Mouse (Mus musculus) hindbrain, embryonic 14.5 days (tissue): ENCODE data around the gene Kirrel3. TPM values are rescaled to one million over a fixed set of nuclear protein-coding genes. Genes with fewer than 3 reads are reported as not detected.

Experiments
- ATAC-seq: fragments of 200-750 bp; cut with Nextera tagmentation; 2 replicates; pipeline ENCODE4 v1.8.0; 2017; ENCODE audit warnings: moderate number of reproducible peaks, mild to moderate bottlenecking, moderate TSS enrichment, moderate library complexity; ENCODE audit not compliant: low FRiP score
- DNase-seq: peaks from one replicate; pipeline ENCODE4 v3.0.0-alpha.2; 2015; ENCODE audit warnings: low spot score
- H3K27ac ChIP-seq: fragments of 300-500 bp; sonication (generic); 2 replicates; pipeline ENCODE4 v1.5.1; 2014; ENCODE audit warnings: mild to moderate bottlenecking, moderate library complexity
- H3K27me3 ChIP-seq: fragments of 300-500 bp; sonication (generic); 2 replicates; pipeline ENCODE4 v1.6.1; 2014; ENCODE audit warnings: mild to moderate bottlenecking, low read length, mixed read lengths; ENCODE audit not compliant: control insufficient read depth, insufficient read depth
- H3K36me3 ChIP-seq: fragments of 300-500 bp; sonication (generic); replicated peaks from 2 replicates; pipeline ENCODE4 v1.6.1; 2014; ENCODE audit not compliant: control insufficient read depth, insufficient read depth
- H3K4me1 ChIP-seq: fragments of 300-500 bp; sonication (generic); replicated peaks from 2 replicates; pipeline ENCODE4 v1.6.1; 2014; ENCODE audit warnings: antibody characterized with exemption, low read length, mixed read lengths; ENCODE audit not compliant: control insufficient read depth, insufficient read depth
- H3K4me2 ChIP-seq: fragments of 300-500 bp; sonication (generic); replicated peaks from 2 replicates; pipeline ENCODE4 v1.6.1; 2014; ENCODE audit warnings: mild to moderate bottlenecking, moderate library complexity
- H3K4me3 ChIP-seq: fragments of 300-500 bp; sonication (generic); replicated peaks from 2 replicates; pipeline ENCODE4 v1.5.1; 2014; ENCODE audit warnings: mild to moderate bottlenecking, low read length
- H3K9ac ChIP-seq: fragments of 300-500 bp; sonication (generic); 2 replicates; pipeline ENCODE4 v1.6.1; 2014
- H3K9me3 ChIP-seq: fragments of 300-500 bp; sonication (generic); 2 replicates; pipeline ENCODE4 v1.6.1; 2016; ENCODE audit warnings: low read length; ENCODE audit not compliant: control insufficient read depth
- WGBS: fragments of 180-500 bp; shearing (Covaris S2); extraction: QIAGEN DNeasy Blood & Tissue Kit; methylation state at CpG from one replicate; pipeline ENCODE4 v1.1.7; 2014; 5-methylcytosine and 5-hydroxymethylcytosine counted together
- polyA plus RNA-seq: library from polyadenylated mRNA; unstranded; fragments of >200 nt; fragmentation: Nextera tagmentation; extraction: Ambion mirVana; gene quantifications from 2 replicates; pipeline ENCODE4 v1.2.1, GENCODE M21; 2014

Gene Kirrel3
- polyA plus RNA-seq, 1 experiment from 2014 or later: 38.8 TPM

DNA sequence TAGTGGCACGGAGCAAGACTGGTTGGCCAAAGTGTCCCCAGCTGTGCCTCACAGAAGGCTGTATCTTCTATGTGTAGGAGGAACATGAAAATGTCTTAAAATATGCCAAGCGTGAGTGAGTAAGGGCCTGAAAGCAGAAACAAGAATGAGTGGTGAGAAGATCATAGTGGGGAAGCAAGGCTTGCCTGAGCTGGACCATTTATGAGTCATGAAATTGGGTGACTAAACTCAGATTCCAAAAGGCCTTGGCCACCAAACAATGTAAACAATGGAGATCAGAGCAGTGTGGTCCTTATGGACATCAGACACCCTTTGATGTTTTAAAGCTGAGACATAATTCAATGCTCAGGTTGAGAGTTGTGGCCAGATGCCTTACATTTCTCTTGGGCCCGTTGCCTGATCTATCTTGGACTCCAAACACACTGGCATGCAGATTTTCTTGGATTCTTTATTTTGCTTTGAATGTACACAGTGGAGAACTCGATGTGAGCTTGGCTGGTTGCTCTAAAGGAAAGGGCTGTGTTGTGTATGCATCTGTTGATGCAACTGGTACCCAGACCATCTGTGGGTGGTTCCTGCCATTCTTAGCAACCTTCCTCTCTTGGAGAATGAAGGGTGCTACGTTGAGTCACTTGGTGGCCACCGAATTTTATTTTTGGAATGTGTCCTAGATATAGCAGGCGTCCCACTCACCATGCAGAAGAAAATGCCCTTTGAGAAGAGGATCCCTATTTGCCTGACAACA, 53.1 kb downstream of the Kirrel3 start:
- DNase-seq: no peak
- no peaks in the 10 kb centered on the region for H3K27me3 ChIP-seq
- no peak overlapping the region for H3K9ac ChIP-seq
- 79% methylated on average over 7 of the region's 7 CpGs for WGBS
- no peaks in the 10 kb centered on the region for H3K36me3 ChIP-seq
- H3K4me2 ChIP-seq: no peak overlapping the region
- H3K4me1 ChIP-seq: no peaks in the 10 kb centered on the region; the same call in 1 of the 2 replicates
- H3K4me3 ChIP-seq: no peak overlapping the region
- no peak for ATAC-seq
- H3K27ac ChIP-seq: no peak overlapping the region
- H3K9me3 ChIP-seq: no peaks in the 10 kb centered on the region

DNA sequence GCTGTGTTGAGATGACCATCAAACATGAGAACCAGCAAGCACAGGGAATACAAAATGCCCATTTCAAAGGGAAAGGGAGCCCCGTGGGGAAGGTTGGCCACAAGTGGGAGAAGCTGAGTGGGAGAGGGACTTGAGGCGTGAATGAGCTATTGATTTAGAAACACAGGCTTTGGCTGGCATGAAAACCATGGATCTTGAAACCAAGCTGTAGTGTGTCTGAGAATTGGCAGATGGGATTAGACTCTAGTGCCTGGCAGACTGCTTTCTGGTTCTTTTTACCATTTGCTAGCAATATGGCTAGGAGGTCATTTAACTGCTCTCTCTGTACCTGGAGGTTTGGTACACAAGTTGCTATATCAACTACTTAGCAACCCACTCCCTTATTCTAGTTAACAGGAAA, 56.2 kb downstream of the Kirrel3 start:
- DNase-seq (no peak), ATAC-seq (no peak)
- no peak overlapping the region for H3K4me3 ChIP-seq
- no peaks in the 10 kb centered on the region for H3K9me3 ChIP-seq
- no peak overlapping the region for H3K27ac ChIP-seq
- no peaks in the 10 kb centered on the region for H3K27me3 ChIP-seq
- H3K4me1 ChIP-seq: no peaks in the 10 kb centered on the region
- 72% methylated on average over 2 of the region's 2 CpGs for WGBS
- H3K9ac ChIP-seq: no peak overlapping the region
- H3K4me2 ChIP-seq: no peak overlapping the region
- no peaks in the 10 kb centered on the region for H3K36me3 ChIP-seq

DNA sequence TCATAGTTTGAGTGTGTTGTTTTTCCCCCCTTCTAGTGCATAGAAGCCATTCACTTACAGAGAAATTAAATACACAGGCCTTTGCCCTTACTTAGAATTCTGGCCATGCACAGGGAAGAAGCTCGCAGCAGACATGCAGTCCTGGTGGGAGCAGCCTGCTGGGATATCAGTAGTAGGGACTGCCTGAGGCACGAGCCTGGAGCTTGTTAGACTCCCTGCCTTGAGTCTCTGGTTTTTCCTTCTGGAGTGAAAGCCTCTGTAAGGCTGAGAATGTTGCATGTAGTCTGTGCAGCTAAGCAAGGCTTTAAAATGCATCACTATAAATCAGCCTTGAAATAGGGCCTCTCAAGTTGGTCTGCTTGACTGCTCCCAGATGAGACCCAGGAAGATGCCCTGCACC, 70.0 kb downstream of the Kirrel3 start:
- Histone ChIP-seq H3K4me1 (peaks cover 48% of the 10 kb centered on the region), H3K9ac (no peak overlapping the region), H3K4me3 (no peak overlapping the region), H3K36me3 (no peaks in the 10 kb centered on the region), H3K4me2 (no peak overlapping the region), H3K27ac (no peak overlapping the region), H3K9me3 (no peaks in the 10 kb centered on the region), H3K27me3 (no peaks in the 10 kb centered on the region)
- ATAC-seq (no peak), DNase-seq (no peak)
- 5% methylated on average over 2 of the region's 2 CpGs for WGBS

DNA sequence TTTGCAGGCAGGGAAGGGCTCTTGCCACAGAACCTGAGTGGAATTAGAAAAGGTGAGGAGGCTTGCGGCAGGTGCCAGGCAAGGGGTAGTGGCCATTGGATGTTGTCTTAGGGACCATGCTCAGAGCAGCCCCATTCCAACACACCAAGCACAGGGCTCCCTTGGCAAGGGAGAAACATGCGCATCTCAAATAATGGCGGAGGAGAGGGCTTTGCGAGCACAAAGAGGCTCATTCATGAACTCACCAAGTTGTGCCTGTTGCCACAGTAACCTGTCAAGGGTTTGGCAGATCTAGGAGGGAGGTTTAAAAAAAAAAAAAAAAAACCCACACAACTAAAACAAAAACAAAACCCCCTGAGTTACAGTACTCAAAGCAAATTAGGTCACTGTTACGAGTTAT, 72.2 kb downstream of the Kirrel3 start:
- H3K27ac ChIP-seq: peak overlapping the region; percentile 74
- DNase-seq: peak; percentile 60
- no peak overlapping the region for H3K4me3 ChIP-seq
- 24% methylated on average over 5 of the region's 5 CpGs for WGBS
- H3K4me1 ChIP-seq: peaks cover 52% of the 10 kb centered on the region
- H3K9me3 ChIP-seq: no peaks in the 10 kb centered on the region
- no peaks in the 10 kb centered on the region for H3K36me3 ChIP-seq
- no peak overlapping the region for H3K9ac ChIP-seq
- peak; percentile 83 for ATAC-seq
- H3K4me2 ChIP-seq: no peak overlapping the region; the same call in 1 of the 2 replicates
- H3K27me3 ChIP-seq: no peaks in the 10 kb centered on the region

DNA sequence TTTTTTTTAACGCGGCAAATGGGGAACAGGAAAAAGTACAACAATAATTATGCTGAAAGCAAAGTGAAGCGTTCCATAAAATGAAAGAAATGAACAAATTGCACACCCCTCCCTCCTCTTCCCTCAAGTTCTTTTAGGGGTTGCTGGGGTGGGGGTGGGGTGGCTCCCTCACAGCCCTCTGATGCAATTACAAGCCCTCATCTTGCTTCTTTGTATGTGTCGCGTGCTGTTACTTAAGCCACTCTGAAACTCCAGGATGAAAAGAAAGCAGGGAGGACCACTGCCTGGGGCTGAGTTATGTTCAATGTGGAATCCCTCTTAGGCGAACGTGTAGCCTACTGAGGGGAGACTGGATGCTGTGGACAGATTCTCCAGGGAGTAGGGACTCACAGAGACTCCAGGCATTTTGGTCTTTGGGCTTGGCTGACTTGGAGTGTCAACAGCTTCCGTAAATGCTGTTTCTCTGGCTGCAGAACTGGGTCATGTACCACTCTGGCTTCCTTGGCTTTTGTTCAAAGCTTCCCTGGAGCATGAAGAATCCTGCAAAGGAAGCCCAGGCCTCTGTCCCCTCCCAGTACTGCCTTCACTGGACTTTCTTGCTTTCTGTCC, 72.7 kb downstream of the Kirrel3 start:
- DNase-seq (peak; percentile 39), ATAC-seq (peak; percentile 77)
- H3K9ac ChIP-seq: no peak overlapping the region
- peak overlapping the region; percentile 74 for H3K27ac ChIP-seq
- no peaks in the 10 kb centered on the region for H3K27me3 ChIP-seq
- H3K36me3 ChIP-seq: no peaks in the 10 kb centered on the region
- H3K9me3 ChIP-seq: no peaks in the 10 kb centered on the region
- H3K4me2 ChIP-seq: no peak overlapping the region; the same call in 1 of the 2 replicates
- H3K4me1 ChIP-seq: peaks cover 52% of the 10 kb centered on the region
- 23% methylated on average over 8 of the region's 8 CpGs for WGBS
- H3K4me3 ChIP-seq: no peak overlapping the region

DNA sequence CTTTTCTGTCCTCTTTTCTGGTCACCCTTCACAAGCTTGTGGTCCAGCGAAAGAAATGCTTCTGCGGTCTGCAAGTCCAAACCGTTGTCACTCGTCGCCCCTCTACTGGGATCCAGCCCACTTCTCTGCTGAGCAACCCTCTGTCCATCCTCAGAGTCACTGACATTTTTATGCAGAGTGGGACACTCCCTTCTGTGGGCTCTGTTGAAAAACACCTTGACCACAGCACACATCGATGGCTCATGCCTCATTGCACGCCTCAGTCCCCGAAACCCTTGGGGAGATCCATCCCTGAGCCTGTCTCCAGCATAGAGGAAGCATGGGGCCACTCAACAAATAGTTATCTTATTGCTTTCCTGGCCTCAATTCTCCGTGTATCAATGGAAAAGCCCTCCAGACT, 73.4 kb downstream of the Kirrel3 start:
- H3K4me2 ChIP-seq: no peak overlapping the region
- H3K27ac ChIP-seq: peak overlapping the region; percentile 74
- H3K9ac ChIP-seq: no peak overlapping the region
- DNase-seq (no peak), ATAC-seq (no peak)
- H3K36me3 ChIP-seq: no peaks in the 10 kb centered on the region
- peaks cover 52% of the 10 kb centered on the region for H3K4me1 ChIP-seq
- H3K9me3 ChIP-seq: no peaks in the 10 kb centered on the region
- no peaks in the 10 kb centered on the region for H3K27me3 ChIP-seq
- 79% methylated on average over 9 of the region's 9 CpGs for WGBS
- no peak overlapping the region for H3K4me3 ChIP-seq

DNA sequence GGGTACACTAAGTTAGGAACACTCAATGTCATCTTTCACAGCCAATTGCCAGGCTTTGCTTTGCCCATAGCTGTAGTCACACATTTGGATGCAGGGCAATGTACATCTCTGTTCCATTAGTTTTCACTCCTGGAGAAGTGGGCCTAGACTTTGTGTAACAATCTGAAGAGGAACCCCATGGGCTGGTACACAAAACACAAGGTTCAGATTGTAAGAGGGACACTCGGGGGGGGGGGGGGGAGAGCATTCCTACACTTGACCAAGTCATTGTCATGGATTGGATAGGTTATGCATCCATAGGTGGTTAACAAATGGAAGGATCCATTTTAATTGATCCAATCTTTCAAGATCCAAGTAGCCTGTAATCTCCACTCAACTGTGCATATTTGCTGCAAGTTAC, 75.6 kb downstream of the Kirrel3 start:
- Histone ChIP-seq H3K9me3 (no peaks in the 10 kb centered on the region), H3K4me2 (no peak overlapping the region), H3K4me3 (no peak overlapping the region), H3K27me3 (no peaks in the 10 kb centered on the region), H3K9ac (no peak overlapping the region), H3K4me1 (peaks cover 40% of the 10 kb centered on the region), H3K27ac (no peak overlapping the region), H3K36me3 (no peaks in the 10 kb centered on the region)
- WGBS: 82% methylated on average over 1 of the region's 1 CpGs
- no peak for DNase-seq
- ATAC-seq: no peak

DNA sequence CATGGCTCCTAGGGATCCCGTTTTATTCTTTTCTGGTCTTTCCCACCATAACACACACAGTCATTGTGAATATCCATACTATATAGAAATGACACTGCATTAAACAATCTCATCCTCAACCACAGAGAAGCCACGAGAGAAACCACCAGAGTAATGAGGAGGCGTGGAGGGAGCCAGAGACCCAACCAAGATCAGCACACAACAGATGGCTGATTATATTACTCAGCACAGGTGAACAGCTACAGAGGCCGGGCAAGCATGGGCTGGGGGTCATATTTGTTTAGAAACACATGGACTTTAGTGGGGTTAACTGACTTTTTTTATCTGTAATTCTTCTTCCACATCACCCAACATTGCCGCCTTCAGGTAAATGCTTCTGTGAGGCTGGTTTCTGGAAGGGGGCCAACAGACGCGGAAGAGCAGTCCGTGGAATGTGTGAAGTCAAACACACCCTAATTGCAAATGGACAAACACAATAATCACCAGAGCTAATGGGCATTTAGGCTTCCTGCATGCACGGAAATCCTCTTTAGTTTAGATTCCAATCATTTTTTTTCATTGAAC, 76.8 kb downstream of the Kirrel3 start:
- DNase-seq (no peak), ATAC-seq (no peak)
- no peaks in the 10 kb centered on the region for H3K36me3 ChIP-seq
- H3K27me3 ChIP-seq: no peaks in the 10 kb centered on the region
- H3K9ac ChIP-seq: no peak overlapping the region
- no peak overlapping the region for H3K4me3 ChIP-seq
- 80% methylated on average over 9 of the region's 9 CpGs for WGBS
- peaks cover 35% of the 10 kb centered on the region for H3K4me1 ChIP-seq
- no peak overlapping the region for H3K4me2 ChIP-seq
- no peak overlapping the region for H3K27ac ChIP-seq
- no peaks in the 10 kb centered on the region for H3K9me3 ChIP-seq

DNA sequence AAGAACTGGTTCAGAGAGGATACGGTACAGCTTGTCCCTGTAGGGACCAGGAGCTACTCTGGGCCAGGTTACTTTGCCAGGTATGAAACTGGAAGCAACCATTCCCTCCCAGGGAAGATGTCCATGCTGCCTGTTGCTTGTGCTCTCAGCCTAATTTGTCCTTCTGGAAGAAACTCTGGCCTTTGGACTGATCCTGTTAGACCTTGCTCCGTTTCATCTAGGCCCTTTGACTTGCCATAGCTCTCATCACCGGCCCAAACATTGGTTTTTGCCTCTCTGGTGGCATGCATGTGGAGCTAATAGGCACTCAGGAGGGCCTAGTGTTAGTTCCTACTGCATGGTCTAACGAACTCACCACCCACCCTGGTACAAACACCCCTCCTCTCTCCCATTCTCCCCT, 88.2 kb downstream of the Kirrel3 start:
- Histone ChIP-seq H3K27ac (no peak overlapping the region), H3K36me3 (no peaks in the 10 kb centered on the region), H3K27me3 (no peaks in the 10 kb centered on the region), H3K4me3 (no peak overlapping the region), H3K4me2 (no peak overlapping the region), H3K9me3 (no peaks in the 10 kb centered on the region), H3K4me1 (no peaks in the 10 kb centered on the region), H3K9ac (no peak overlapping the region)
- ATAC-seq (no peak), DNase-seq (no peak)
- WGBS: 91% methylated on average over 4 of the region's 4 CpGs
